Mouse (Mus musculus) cerebellum, adult 2 months (tissue): ENCODE data around the gene Pik3r5.

Experiments
- CTCF ChIP-seq: fragments of 200-500 bp; IDR thresholded peaks from 2 replicates; pipeline ENCODE4 v1.5.1; 2011; ENCODE audit warnings: low read depth, mild to moderate bottlenecking, control low read depth, low read length, moderate library complexity, borderline replicate concordance; ENCODE audit not compliant: insufficient read depth
- POLR2A ChIP-seq: fragments of 200-500 bp; IDR thresholded peaks from 2 replicates; pipeline ENCODE4 v1.6.1; 2011; ENCODE audit warnings: low read length, control low read depth, borderline replicate concordance; ENCODE audit not compliant: insufficient read depth

DNA sequence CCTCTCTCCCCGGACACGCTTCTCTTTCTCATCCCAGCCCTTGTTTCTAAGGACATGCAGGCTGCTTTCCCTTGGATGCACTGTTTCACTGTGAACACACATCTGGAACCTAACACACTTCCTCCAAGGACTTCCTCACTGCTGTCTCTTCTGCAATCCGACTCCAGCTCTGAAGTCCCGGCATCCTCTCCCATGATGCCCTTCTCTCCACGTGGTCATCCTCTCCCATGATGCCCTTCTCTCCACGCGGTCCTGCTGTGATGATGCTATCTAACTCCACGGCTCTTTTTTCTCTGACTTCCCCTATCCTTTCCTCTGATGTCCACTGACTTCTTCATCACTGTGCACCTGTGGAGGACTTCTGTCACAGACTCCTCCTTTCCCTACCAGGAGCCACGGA, 8.2 kb downstream of the Pik3r5 start:
- TF ChIP-seq POLR2A (no peak), CTCF (no peak)
